Mouse (Mus musculus) MEL (cell line): ENCODE data around the gene Vav2. TPM values are rescaled to one million over a fixed set of nuclear protein-coding genes. Genes with fewer than 3 reads are reported as not detected.

Experiments
- DNase-seq: peaks from one replicate; pipeline ENCODE4 v3.0.0; 2011; ENCODE audit warnings: low read depth, low spot score
- H3K27ac ChIP-seq: 2 replicates; pipeline ENCODE4 v1.5.1; 2012; ENCODE audit warnings: low read depth, mild to moderate bottlenecking, control low read depth, low read length, moderate library complexity; ENCODE audit not compliant: control insufficient read depth
- H3K27me3 ChIP-seq, 2 experiments: fragments of 150-350 bp in 1 of 2; sonication (generic) in 1 of 2; 2 replicates each; pipeline ENCODE4 v1.6.1; 2012; ENCODE audit warnings: low read length in 2 of 2, mild to moderate bottlenecking in 2 of 2, improper control_type of control experiment in 1 of 2, moderate library complexity in 1 of 2; ENCODE audit not compliant: insufficient read depth in 2 of 2, control insufficient read depth in 1 of 2
- H3K36me3 ChIP-seq, 2 experiments: 2 replicates each; pipeline ENCODE4 v1.6.1; 2012 to 2014; ENCODE audit warnings: low read length in 2 of 2, improper control_type of control experiment in 1 of 2, inconsistent platforms in 1 of 2, mild to moderate bottlenecking in 1 of 2; ENCODE audit not compliant: insufficient read depth in 2 of 2, control insufficient read depth in 1 of 2
- H3K4me1 ChIP-seq, 2 experiments: fragments of 150-350 bp in 1 of 2; sonication (generic) in 1 of 2; 2 replicates each; pipeline ENCODE4 v1.6.1; 2012; ENCODE audit warnings: low read length in 2 of 2, improper control_type of control experiment in 1 of 2, mild to moderate bottlenecking in 1 of 2; ENCODE audit not compliant: insufficient read depth in 2 of 2, control insufficient read depth in 1 of 2
- H3K4me3 ChIP-seq, 2 experiments: fragments of 150-350 bp in 1 of 2; sonication (generic) in 1 of 2; 2 replicates each; pipeline ENCODE4 v1.5.1; 2012; ENCODE audit warnings: low read depth in 2 of 2, low read length in 2 of 2, mild to moderate bottlenecking in 2 of 2, moderate library complexity in 2 of 2, control low read depth in 1 of 2, improper control_type of control experiment in 1 of 2; ENCODE audit not compliant: control insufficient read depth in 1 of 2, insufficient read depth in 1 of 2
- H3K79me2 ChIP-seq: 2 replicates; pipeline ENCODE4 v1.6.1; 2012; ENCODE audit warnings: mild to moderate bottlenecking, low read length, moderate library complexity; ENCODE audit not compliant: control insufficient read depth, poor library complexity, insufficient read depth
- H3K9ac ChIP-seq: 2 replicates; pipeline ENCODE4 v1.6.1; 2012; ENCODE audit warnings: low read depth, mild to moderate bottlenecking, control low read depth, low read length, moderate library complexity; ENCODE audit not compliant: control insufficient read depth, poor library complexity, severe bottlenecking
- H3K9me3 ChIP-seq: fragments of 150-350 bp; sonication (generic); replicated peaks from 2 replicates; pipeline ENCODE4 v1.6.1; 2012; ENCODE audit warnings: mild to moderate bottlenecking, low read length, improper control_type of control experiment, moderate library complexity; ENCODE audit not compliant: insufficient read depth
- ELF1 ChIP-seq: IDR thresholded peaks from 2 replicates; pipeline ENCODE4 v1.6.1; 2014; ENCODE audit warnings: low read depth, mild to moderate bottlenecking, inconsistent platforms, low read length, improper control_type of control experiment, moderate library complexity
- ETS1 ChIP-seq: IDR thresholded peaks from 2 replicates; pipeline ENCODE4 v1.6.1; 2012; ENCODE audit warnings: low read depth, mild to moderate bottlenecking, inconsistent platforms, low read length, improper control_type of control experiment, moderate library complexity
- GABPA ChIP-seq: IDR thresholded peaks from 2 replicates; pipeline ENCODE4 v1.6.1; 2012; ENCODE audit warnings: low read depth, mild to moderate bottlenecking, inconsistent platforms, low read length, improper control_type of control experiment, moderate library complexity
- GATA1 ChIP-seq: IDR thresholded peaks from 2 replicates; pipeline ENCODE4 v1.6.1; 2011; ENCODE audit warnings: low read depth, low read length, improper control_type of control experiment
- HCFC1 ChIP-seq: IDR thresholded peaks from 2 replicates; pipeline ENCODE4 v1.6.1; 2012; ENCODE audit warnings: low read depth, mild to moderate bottlenecking, inconsistent platforms, low read length, improper control_type of control experiment, moderate library complexity
- MAFK ChIP-seq: IDR thresholded peaks from 2 replicates; pipeline ENCODE4 v1.6.1; 2011; ENCODE audit warnings: low read depth, mild to moderate bottlenecking, low read length, improper control_type of control experiment, borderline replicate concordance
- MXI1 ChIP-seq: IDR thresholded peaks from 2 replicates; pipeline ENCODE4 v1.6.1; 2011; ENCODE audit warnings: mild to moderate bottlenecking, low read depth, low read length, improper control_type of control experiment
- MYB ChIP-seq: IDR thresholded peaks from 2 replicates; pipeline ENCODE4 v1.6.1; 2011; ENCODE audit warnings: mild to moderate bottlenecking, low read depth, low read length, improper control_type of control experiment
- NELFE ChIP-seq: IDR thresholded peaks from 2 replicates; pipeline ENCODE4 v1.6.1; 2011; ENCODE audit warnings: low read depth, low read length, improper control_type of control experiment
- NRF1 ChIP-seq: IDR thresholded peaks from 2 replicates; pipeline ENCODE4 v1.6.1; 2014; ENCODE audit warnings: low read depth, mild to moderate bottlenecking, inconsistent platforms, low read length, improper control_type of control experiment, moderate library complexity; ENCODE audit not compliant: poor library complexity, insufficient read depth, severe bottlenecking
- POLR2A ChIP-seq, 2 experiments: IDR thresholded peaks; 2 replicates each; pipeline ENCODE4 v1.6.1; 2011 to 2012; ENCODE audit warnings: low read length in 2 of 2, mild to moderate bottlenecking in 2 of 2, control low read depth in 1 of 2, improper control_type of control experiment in 1 of 2, low read depth in 1 of 2, moderate library complexity in 1 of 2; ENCODE audit not compliant: control insufficient read depth in 1 of 2, insufficient read depth in 1 of 2, poor library complexity in 1 of 2
- POLR2AphosphoS2 ChIP-seq: IDR thresholded peaks from 2 replicates; pipeline ENCODE4 v1.6.1; 2011; ENCODE audit warnings: low read length, improper control_type of control experiment
- SIN3A ChIP-seq: IDR thresholded peaks from 2 replicates; pipeline ENCODE4 v1.6.1; 2012; ENCODE audit warnings: low read length, improper control_type of control experiment, inconsistent platforms
- UBTF ChIP-seq: IDR thresholded peaks from 2 replicates; pipeline ENCODE4 v1.6.1; 2012; ENCODE audit warnings: low read depth, mild to moderate bottlenecking, inconsistent platforms, low read length, improper control_type of control experiment, moderate library complexity, borderline replicate concordance; ENCODE audit not compliant: insufficient read depth
- USF2 ChIP-seq, 2 experiments: IDR thresholded peaks; 2 replicates each; pipeline ENCODE4 v1.6.1; 2011 to 2012; ENCODE audit warnings: improper control_type of control experiment in 2 of 2, low read length in 2 of 2, borderline replicate concordance in 1 of 2, inconsistent platforms in 1 of 2, low read depth in 1 of 2, mild to moderate bottlenecking in 1 of 2; ENCODE audit not compliant: insufficient read depth in 1 of 2
- ZKSCAN1 ChIP-seq: IDR thresholded peaks from 2 replicates; pipeline ENCODE4 v1.6.1; 2012; ENCODE audit warnings: low read depth, mild to moderate bottlenecking, inconsistent platforms, low read length, improper control_type of control experiment, moderate library complexity
- ZNF384 ChIP-seq: IDR thresholded peaks from 2 replicates; pipeline ENCODE4 v1.6.1; 2012; ENCODE audit warnings: low read depth, mild to moderate bottlenecking, inconsistent platforms, low read length, improper control_type of control experiment
- polyA plus RNA-seq, 2 experiments: library from polyadenylated mRNA; stranded (reverse) in 1 of 2; unstranded in 1 of 2; fragments of >175 nt in 1 of 2; fragments of >200 nt in 1 of 2; gene quantifications; 2 replicates each; pipeline versions ENCODE4 v1.2.1 to v1.2.4; 2012; ENCODE audit warnings: low replicate concordance in 2 of 2, low read depth in 1 of 2; ENCODE audit not compliant: insufficient read length in 2 of 2, insufficient read depth in 1 of 2, missing spikeins in 1 of 2
- total RNA-seq: library from RNA; depleted of rRNA; stranded (reverse); fragments of 300-350 nt; gene quantifications from 2 replicates; pipeline ENCODE4 v1.2.3, GENCODE M21; 2012

The Vav2 gene
- total and polyA plus RNA-seq, 3 experiments = 8.8 to 15.9 TPM; not detected in 1

GRCm38 (mm10) chr2:27438281-27438680, 11.4 kb upstream of the Vav2 start:
- Histone ChIP-seq H3K36me3 (peaks cover 0 to 7% of the 10 kb centered on the region in 2 experiments; a peak in 2 of 4 replicates), H3K9ac (peak overlapping the region; percentile 12; the same call in 1 of the 2 replicates), H3K27ac (no peak overlapping the region), H3K79me2 (no peaks in the 10 kb centered on the region), H3K4me1 (peaks cover 8 to 21% of the 10 kb centered on the region in 2 experiments), H3K9me3 (no peaks in the 10 kb centered on the region), H3K27me3 (no peaks in the 10 kb centered on the region), H3K4me3 (peak overlapping the region in 1 of 2 experiments; percentile 14; a peak in 1 of 4 replicates)
- DNase-seq = peak; percentile 88
- TF ChIP-seq GABPA = no peak
- TF ChIP-seq POLR2A (IDR thresholded peaks at IDR 0.05; ENCODE audit: control insufficient read depth in 1 of 2, insufficient read depth in 1 of 2, low read depth in 1 of 2, low read length in 2 of 2, poor library complexity in 1 of 2) = peak in 1 of 2 experiments; percentile 57; a peak in 1 of 4 replicates
- TF ChIP-seq SIN3A = peak; percentile 43; the same call in 1 of the 2 replicates
- TF ChIP-seq NRF1 = no peak
- 0 out of 2 replicates have a peak, but pooled peaks have one; percentile 48 for TF ChIP-seq HCFC1
- TF ChIP-seq NELFE = peak; percentile 43
- peak; percentile 56; the same call in 1 of the 2 replicates for TF ChIP-seq ELF1
- TF ChIP-seq ZKSCAN1 = no peak
- peak; percentile 34; the same call in 1 of the 2 replicates for TF ChIP-seq POLR2AphosphoS2
- TF ChIP-seq MXI1 = peak; percentile 51
- no peak for TF ChIP-seq UBTF

GRCm38 (mm10) chr2:27437876-27438275, 11.0 kb upstream of the Vav2 start:
- peaks cover 8 to 21% of the 10 kb centered on the region in 2 experiments for H3K4me1 ChIP-seq
- H3K36me3 ChIP-seq = peaks cover 0 to 7% of the 10 kb centered on the region in 2 experiments; a peak in 2 of 4 replicates
- no peak overlapping the region for H3K9ac ChIP-seq
- H3K27ac ChIP-seq = no peak overlapping the region
- no peaks in the 10 kb centered on the region for H3K27me3 ChIP-seq
- H3K9me3 ChIP-seq = no peaks in the 10 kb centered on the region
- no peak overlapping the region for H3K4me3 ChIP-seq
- H3K79me2 ChIP-seq = no peaks in the 10 kb centered on the region
- TF ChIP-seq SIN3A (no peak), MYB (no peak), USF2 (IDR thresholded peaks at IDR 0.05; ENCODE audit: borderline replicate concordance in 1 of 2, insufficient read depth in 1 of 2, low read depth in 1 of 2, low read length in 2 of 2) (no peak)
- TF ChIP-seq, all 39 proteins: peak for 0
- peak; percentile 34 for DNase-seq

- Histone ChIP-seq H3K4me1 (peaks cover 6 to 12% of the 10 kb centered on the region in 2 experiments), H3K79me2 (no peaks in the 10 kb centered on the region), H3K9ac (no peak overlapping the region), H3K27me3 (no peaks in the 10 kb centered on the region), H3K36me3 (no peaks in the 10 kb centered on the region; a peak in 1 of 4 replicates), H3K27ac (no peak overlapping the region), H3K4me3 (no peak overlapping the region), H3K9me3 (no peaks in the 10 kb centered on the region)
- DNase-seq = peak; percentile 11
- TF ChIP-seq ZKSCAN1 (no peak), GATA1 (peak; percentile 54; the same call in 1 of the 2 replicates), ETS1 (no peak), ZNF384 (peak; percentile 85), MAFK (no peak), NELFE (no peak)
Observed at GRCm38 (mm10) chr2:27432599-27432998, 5.8 kb upstream of the Vav2 start.
